Mouse (Mus musculus) megakaryocyte, embryonic 14.5 days (primary cell): ENCODE measurements around the gene Hoxa6.

Experiments
- FLI1 ChIP-seq: IDR thresholded peaks from 2 replicates; pipeline ENCODE4 v1.6.1; 2012; ENCODE audit warnings: low read length, inconsistent platforms, mixed read lengths
- GATA1 ChIP-seq: IDR thresholded peaks from 3 replicates; pipeline ENCODE4 v1.6.1; 2012; ENCODE audit warnings: mixed read lengths, low read length, inconsistent platforms, borderline replicate concordance

GRCm38 (mm10) chr6:52164051-52164625, 44.4 kb downstream of the Hoxa6 start:
- TF ChIP-seq FLI1 (no peak), GATA1 (no peak)
